Mouse (Mus musculus): ENCODE data around the gene 4930438A08Rik. TPM values are rescaled to one million over a fixed set of nuclear protein-coding genes. Genes with fewer than 3 reads are reported as not detected.

4930438A08Rik gene
- polyA plus RNA-seq (2012; rRNA removed; ENCODE audit: low replicate concordance): 0.23 and 0.36 TPM in 2 replicates

DNA sequence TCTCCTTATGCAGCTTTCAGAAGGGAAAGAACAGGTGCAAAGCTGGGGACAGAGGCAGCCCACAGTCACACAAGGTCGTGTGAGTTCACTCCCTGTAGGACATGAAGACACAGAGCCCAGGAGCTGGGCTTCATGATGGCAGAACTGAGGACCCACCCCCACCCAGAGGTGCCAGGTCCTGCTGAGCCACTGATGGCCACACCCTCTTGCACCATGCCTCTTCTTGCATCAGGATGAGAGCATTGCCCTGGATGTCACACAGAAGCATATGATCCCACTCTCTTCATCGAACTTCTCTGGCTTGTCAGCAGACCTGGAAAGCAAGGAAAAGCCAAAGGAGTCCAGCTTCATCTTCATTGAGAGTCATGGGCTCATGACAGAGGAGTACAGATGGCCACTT lies at the start of gene 4930438A08Rik:
TSS of gene 4930438A08Rik (plus strand) at position 228 of the 400 bp plus-strand sequence.

DNA sequence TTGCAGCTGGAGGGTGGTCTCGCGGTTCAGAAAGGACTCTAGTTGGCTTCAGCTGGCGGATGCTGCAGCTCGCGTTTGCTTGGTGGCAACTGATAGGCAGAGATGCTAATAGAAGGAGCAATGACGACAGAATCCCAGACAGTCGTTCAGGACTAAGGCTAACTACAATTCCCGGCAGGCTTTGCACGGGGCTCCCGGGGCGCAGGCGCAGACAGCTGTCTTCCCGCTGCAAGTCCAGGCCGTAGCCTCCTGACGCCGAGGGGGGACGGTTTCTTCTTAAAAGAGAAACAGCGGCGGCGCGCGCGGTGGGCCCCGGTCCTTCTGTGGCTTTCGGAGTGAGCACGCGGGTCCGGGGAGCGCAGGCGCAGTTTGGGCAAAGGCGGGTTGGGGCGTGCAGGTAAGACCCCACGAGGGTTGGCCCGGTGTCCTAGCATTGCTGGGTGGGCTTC lies 32.3 kb downstream of the 4930438A08Rik start, which contains the start of gene Zfp692:
TSS of gene Zfp692 (plus strand) at position 210 of the 449 bp plus-strand sequence.

GRCm38 (mm10) chr11:58330276-58331148 lies 55.9 kb downstream of the 4930438A08Rik start, which contains the start of the genes Zfp672 and Sh3bp5l:
TSS of gene Zfp672 (minus strand) at chr11:58330339.
TSS of gene Sh3bp5l (plus strand) at chr11:58330724.

Other genes starting within 250 kb of the 4930438A08Rik start
- gene Gm12248, start 181.7 kb upstream of the 4930438A08Rik start, polyA plus RNA-seq (2012; rRNA removed; ENCODE audit: low replicate concordance): 0.41 TPM in 1 of 2 replicates, not detected in the other
- 16.8 and 20.5 TPM in 2 replicates for gene Cnot8, start 170.6 kb upstream of the 4930438A08Rik start, polyA plus RNA-seq (2012; rRNA removed; ENCODE audit: low replicate concordance)
- 2.5 and 3.2 TPM in 2 replicates for gene Gemin5, start 106.3 kb upstream of the 4930438A08Rik start, polyA plus RNA-seq (2012; rRNA removed; ENCODE audit: low replicate concordance)
- gene Mrpl22, start 103.1 kb upstream of the 4930438A08Rik start, polyA plus RNA-seq (2012; rRNA removed; ENCODE audit: low replicate concordance): 14.3 and 34.9 TPM in 2 replicates
- 7.0 and 18.1 TPM in 2 replicates for gene Igtp, start 75.2 kb upstream of the 4930438A08Rik start, polyA plus RNA-seq (2012; rRNA removed; ENCODE audit: low replicate concordance)
- gene Irgm2, start 75.2 kb upstream of the 4930438A08Rik start, polyA plus RNA-seq (2012; rRNA removed; ENCODE audit: low replicate concordance): 4.8 and 9.8 TPM in 2 replicates
- gene Zfp692, start 32.3 kb downstream of the 4930438A08Rik start, polyA plus RNA-seq (2012; rRNA removed; ENCODE audit: low replicate concordance): 16.8 and 30.1 TPM in 2 replicates
- 15.2 and 25.8 TPM in 2 replicates for gene Zfp672, start 55.5 kb downstream of the 4930438A08Rik start, polyA plus RNA-seq (2012; rRNA removed; ENCODE audit: low replicate concordance)
- 24.8 and 27.7 TPM in 2 replicates for gene Sh3bp5l, start 55.9 kb downstream of the 4930438A08Rik start, polyA plus RNA-seq (2012; rRNA removed; ENCODE audit: low replicate concordance)
- 2,190 and 2,729 TPM in 2 replicates for gene Lypd8, start 104.2 kb downstream of the 4930438A08Rik start, polyA plus RNA-seq (2012; rRNA removed; ENCODE audit: low replicate concordance)
- gene 1810065E05Rik, start 146.3 kb downstream of the 4930438A08Rik start, polyA plus RNA-seq (2012; rRNA removed; ENCODE audit: low replicate concordance): 0.90 TPM in 1 of 2 replicates, not detected in the other
- not detected in 2 replicates for gene Gm12253, start 157.8 kb downstream of the 4930438A08Rik start, polyA plus RNA-seq (2012; rRNA removed; ENCODE audit: low replicate concordance)
- not detected in 2 replicates for gene Lypd9, start 178.1 kb downstream of the 4930438A08Rik start, polyA plus RNA-seq (2012; rRNA removed; ENCODE audit: low replicate concordance)
- gene Olfr30, start 187.5 kb downstream of the 4930438A08Rik start, polyA plus RNA-seq (2012; rRNA removed; ENCODE audit: low replicate concordance): not detected in 2 replicates
- gene Olfr332, start 217.8 kb downstream of the 4930438A08Rik start, polyA plus RNA-seq (2012; rRNA removed; ENCODE audit: low replicate concordance): not detected in 2 replicates
- not detected in 2 replicates for gene Olfr331, start 227.8 kb downstream of the 4930438A08Rik start, polyA plus RNA-seq (2012; rRNA removed; ENCODE audit: low replicate concordance)